Mouse (Mus musculus) right cerebral cortex, adult 2 months (tissue): Measurements from ENCODE around the gene Kalrn.

ENCODE experiments used
- DNase-seq, 2 experiments: peaks; one replicate each; pipeline ENCODE4 v3.0.0; 2021 to 2022; ENCODE audit warnings: low spot score in 2 of 2

Kalrn gene

DNA sequence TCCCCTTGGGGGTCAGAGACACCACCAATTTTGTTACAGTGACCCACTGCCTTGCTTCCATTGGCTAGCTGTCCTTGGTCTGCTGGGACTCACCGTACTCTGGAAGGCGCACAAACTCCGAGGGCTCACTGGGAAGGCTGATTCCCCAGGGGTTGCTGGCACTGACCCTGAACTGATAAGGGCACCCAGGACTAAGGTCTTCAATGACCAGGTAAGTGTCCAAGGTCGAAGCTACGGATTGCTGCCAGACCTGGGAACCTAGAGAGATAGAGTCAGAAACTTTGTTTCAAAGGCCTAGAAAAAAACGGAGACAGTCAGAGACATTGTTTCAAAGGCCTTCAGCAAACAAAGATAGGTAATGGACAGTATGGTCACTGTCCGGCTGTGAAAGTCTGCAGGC lies 586.3 kb downstream of the Kalrn start:
- DNase-seq: no peak

DNA sequence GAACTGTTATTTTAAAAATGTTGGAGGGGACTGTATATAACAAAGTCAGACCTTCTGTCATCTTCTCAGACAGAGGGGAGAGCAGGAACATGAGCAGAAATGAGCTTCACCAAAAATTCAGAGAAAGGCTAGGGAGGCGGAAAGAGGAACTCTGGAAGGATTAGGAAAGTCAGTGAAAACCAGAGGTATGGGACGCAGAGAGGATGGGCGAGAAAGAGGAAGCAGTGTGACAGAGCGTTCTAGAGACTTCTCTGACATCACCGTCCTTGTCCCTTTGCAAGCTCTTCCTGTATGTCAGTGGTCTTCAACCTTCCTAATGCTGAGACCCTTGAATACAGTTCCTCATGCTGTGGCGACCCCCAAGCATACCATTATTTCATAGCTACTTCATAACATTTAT lies 588.0 kb downstream of the Kalrn start:
- no peak for DNase-seq

DNA sequence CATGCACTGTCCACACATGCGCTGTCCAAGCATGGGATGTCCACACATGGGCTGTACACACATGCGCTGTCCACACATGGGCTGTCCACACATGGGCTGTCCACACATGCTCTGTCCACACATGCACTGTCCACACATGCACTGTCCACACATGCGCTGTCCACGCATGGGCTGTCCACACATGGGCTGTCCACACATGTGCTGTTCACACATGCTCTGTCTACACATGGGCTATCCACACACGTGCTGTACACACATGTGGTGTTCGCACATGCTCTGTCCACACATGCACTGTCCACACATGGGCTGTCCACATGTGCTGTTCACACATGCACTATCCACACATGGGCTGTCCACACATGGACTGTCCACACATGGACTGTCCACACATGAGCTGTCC lies 589.6 kb downstream of the Kalrn start:
- DNase-seq: no peak

DNA sequence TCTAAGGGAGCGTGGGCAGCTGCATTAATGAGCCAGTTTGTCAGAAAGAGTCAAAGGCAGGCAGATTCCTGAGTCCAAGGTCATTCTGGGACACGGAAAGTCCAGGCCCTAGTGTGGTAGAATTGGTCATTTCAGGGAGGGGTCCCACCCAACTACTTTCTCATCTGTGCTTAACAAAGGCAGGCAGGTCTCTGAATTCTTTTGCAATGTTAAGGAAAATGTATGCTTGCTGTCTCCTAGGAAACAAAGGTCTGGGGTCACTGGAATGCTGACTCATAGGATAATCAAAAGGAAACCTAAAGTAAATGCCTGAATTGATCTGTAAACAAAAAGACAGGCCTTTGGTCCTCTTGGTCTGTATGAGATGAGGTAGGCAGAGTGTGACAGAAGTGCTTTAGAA lies 593.5 kb downstream of the Kalrn start:
- DNase-seq: no peak

DNA sequence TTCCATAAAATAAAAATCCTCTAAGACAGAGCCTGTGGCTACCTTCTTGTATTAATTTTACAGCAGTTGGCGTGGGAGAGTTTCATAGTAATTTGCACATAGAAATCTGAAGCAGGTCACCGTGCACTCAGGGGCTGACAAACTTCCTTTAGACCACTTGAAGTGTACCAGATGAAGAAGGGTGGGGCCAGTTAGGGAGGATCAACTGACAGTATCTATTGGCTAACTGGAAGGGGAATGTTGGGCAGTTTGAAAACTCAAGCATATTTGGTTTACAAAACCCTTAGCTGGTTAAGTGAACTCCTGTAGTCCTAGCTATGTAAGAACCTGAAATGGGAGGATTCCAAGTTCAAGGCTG lies 606.1 kb downstream of the Kalrn start:
- DNase-seq: no peak

DNA sequence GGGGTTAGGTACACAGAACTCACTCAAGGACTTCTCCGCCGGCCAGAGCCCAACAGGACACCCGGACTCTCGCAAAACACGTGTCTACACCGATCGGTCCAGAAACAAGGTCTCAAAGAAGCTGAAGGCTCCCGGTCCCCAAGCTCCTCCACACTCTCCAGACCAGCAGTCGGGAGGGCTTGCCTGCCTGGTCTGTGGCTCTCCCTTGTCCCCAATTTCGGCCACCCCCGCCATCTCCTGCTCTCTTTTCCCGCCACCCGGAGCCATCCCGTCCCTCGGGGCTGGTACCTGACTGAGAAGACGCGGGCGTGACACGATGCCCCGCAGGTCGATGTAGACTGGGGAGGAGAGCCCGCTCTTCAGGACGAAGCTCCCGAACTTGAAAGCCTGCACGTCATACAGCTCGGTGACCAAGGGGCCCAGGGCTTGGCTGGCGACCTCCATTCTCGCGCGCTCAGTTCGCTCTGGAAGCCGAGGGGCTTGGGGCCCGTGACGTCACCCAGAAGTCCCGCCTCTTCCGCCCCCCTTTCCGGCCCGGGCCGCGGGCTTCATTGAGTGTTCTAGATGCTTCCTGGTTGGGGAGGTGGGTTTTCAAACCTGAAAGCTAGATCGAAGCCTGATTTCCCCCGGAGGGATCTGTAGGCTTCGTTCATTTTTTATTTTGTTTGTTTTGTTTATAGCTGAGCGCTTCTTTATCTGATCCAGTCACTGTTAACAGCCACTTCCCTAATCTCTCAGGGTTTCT lies 606.6 kb downstream of the Kalrn start, which contains the start of gene Umps:
Umps (minus strand) TSS at position 501 of the 745 bp plus-strand sequence.
- peak; percentile 80 to 88 for DNase-seq

DNA sequence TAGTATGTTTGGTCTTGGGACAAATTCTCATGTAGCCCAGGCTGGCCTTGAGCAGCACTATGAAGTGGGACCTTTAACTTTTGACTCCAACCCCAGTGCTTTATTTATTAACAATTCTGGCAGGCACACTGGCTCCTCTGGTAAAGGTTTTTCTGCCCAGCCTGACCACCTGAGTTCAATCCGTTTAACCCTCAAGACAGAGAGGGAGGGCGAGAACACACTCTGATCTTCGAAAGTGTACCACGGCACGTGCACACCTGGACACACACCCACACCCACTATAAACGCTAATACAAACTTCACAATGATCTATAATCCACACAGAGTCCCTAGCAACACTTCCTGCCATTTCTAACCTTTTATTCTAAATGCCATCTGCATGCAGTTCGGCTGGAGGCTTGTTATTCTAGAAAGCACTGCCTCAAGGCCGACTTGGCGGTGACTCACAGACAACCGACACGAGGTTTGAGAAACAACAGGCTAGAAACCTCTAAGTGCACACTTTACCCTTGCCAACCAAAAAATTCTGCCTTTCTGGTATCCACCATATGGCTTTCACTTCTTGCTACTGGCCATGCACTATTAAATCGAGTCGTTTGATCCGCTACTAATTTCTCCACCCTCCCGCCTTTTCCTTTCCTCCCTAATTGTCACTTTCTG lies 607.3 kb downstream of the Kalrn start:
- DNase-seq: peak; percentile 45 to 49

DNA sequence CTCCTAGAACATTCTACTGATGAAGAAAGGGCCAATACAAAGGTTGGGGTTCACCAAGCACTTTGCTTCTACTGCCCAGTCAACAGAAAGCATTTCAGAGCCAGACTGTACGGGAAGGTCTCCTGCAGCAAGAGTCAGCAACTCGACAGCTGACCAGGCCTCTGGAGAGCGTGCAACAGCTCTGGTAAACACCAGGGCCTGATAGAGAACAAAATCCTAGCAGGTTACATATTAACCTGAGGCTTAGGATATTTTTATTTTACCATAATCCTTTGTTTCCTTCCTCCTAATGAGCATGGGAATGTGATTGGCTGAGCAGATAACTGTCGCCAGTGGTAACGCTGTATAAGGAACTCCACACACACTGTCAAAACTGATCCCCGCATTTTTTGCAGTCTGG lies 609.8 kb downstream of the Kalrn start:
- DNase-seq: no peak

DNA sequence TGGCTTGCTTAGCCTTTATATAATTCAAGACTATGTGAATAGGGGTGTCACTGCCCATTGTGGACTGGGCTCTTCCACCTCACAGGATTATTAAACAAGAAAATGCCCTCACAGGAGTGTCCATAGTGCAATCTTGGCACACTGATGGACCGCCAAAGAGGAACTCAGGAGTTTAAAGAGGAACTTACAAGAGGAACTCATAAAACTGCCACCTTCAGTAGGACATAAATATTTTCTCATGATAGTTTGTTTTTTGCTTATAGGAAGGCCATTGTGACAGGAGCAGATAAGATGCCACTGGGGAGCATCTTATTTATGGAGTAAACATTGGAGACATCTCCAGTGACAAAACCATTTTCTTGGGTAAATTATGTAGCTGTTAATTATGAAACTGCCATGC lies 618.5 kb downstream of the Kalrn start:
- no peak for DNase-seq

DNA sequence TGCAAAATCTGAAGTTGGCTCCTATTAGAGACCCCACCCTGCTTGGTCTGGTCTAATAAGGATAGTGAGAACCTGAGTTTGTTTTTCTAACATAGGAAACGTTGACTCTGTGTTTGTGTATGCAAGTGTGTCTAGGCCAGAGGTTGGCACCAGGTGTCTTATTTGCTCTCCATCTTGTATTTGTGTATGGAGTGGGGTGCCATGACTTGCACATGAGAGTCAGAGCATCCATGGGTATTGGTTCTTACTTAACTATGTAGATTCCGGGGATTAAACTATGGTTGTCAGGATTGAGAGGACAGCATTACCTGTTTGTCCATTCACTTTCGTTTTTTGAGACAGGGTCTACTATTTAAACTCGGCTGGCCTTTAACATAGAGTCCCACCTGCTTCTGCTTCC lies 620.3 kb downstream of the Kalrn start:
- DNase-seq: no peak

DNA sequence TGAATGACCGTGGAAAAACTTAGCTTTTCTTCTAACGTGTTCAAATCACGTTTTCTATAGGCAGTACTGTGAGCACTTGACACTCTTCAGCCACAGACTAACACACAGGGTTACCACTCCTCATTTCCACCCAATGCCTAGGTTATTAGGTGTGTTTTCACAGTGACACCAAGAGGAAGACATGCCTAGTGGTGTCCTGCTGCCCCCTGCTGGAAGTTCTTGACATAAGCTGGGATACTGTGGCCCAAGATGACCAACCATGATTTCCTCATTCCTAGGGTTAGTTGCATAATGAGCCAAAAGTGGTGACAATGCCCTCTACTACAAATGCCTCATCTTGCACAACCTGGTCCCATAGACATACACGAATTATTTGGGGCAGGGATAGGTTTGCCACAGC lies 622.5 kb downstream of the Kalrn start:
- DNase-seq: peak; percentile 83 to 85

DNA sequence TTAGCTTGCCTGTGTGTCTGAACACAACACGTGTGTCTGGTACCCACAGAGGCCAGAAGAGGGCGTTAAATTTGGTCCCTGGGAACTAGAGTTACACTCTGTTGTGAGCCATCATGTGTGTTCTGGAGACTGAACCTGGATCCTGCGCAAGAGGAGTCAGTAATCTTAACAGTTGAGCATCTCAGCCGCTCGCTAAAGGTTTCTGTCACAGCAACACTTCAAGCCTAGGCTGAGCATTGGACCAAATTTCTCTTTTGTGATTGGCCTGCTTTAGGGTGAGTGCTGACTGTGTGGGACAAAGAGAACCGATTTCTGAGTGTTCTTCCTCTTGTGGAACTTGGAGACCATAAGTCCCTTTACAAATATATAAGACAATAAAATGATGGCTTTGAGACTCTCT lies 622.9 kb downstream of the Kalrn start:
- no peak for DNase-seq

DNA sequence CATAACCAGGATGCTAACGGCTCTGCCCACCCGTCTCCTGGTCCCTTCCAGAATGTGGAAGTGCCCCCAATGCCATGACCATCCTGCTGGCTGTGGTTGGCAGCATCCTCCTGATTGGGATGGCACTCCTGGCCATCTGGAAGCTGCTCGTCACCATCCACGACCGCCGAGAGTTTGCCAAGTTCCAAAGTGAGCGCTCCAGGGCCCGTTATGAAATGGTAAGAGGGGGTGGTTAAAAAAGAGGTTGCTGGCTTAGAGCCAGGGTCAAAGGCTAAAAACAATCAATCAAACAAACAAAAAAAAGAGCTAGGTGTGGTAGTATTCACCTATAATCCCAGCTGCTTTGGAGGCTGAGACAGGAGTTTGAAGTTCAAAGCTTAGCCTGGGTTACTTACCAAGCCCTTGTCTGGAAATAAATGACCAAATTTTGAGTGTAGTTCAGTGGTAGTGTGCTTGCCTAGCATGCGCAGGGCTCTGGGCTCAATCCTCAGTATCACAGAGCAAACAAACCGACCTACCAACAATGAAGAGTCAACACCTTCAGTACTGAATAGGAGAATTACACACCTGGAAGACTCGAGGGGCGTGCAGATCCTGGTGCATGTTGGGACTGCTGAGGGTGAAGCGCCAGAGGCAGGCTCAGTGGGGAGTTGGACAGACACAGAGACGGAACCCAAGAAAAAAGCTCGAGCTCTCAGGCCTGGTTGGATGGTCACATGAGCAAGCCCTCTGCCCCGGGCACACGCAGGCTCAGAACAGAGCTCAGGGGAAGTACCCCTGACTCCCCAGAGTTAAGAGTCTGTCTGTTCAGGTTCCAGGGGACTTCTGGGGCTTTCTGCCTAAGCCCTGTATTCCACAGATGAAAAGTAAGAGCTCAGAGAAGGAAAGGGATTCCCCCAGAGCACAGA lies 625.4 kb downstream of the Kalrn start:
- no peak for DNase-seq

DNA sequence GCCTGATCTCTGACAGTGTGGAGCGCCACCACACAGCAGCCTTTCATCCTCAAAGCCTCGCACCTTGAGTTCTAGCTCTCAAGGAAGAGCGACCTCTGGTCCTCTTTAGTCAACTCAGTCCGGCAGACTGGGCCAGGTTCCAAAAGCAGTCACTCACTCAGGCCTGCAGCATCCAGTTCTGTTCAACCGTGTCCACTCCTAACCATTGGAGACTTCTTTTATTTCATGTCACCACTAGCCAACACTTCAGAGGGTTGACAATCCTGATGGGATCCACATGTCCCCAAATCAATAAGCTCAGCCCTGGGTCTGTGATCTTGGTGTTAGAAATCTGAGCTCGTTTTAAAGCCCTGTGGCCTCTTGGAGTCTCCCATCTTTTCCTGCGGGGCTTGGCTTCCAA lies 627.3 kb downstream of the Kalrn start:
- DNase-seq: no peak

DNA sequence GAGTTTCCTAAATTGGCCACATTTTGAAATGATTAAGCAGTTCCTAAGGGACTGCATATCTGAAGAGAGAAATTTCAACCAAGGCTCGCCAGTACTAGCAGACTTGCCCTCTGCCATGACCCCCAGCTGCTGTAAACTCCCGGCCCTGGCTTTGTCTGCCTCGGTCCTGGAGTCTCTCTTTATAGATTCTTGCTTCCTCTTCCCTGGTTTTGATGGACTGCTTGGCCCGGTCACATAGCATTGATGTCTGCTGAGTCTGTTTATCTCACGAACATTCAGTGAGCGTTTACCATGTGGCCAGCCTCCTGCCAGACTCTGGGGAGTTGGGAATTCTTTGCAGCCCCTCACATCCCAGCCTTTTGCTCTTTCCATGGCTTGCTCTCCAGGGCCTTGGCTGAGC lies 628.6 kb downstream of the Kalrn start:
- no peak for DNase-seq

DNA sequence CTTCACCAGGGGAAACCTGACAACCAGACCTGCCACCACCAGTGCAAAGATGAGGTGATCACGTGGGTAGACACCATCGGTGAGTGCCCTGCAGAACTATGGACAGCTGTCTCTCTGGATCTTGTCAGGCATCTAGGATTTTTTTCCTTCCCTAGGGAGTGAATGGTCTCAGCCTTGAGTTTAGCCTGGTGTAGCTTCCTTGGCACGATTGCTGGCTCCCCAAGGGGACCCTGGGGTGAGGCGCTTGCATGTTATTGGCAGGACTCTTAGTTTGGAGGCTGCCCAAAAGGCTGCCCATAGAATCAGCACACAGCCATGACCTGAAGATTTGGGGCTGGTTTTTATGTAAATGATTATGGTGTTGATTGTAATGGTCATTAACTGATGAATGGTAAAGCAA lies 629.2 kb downstream of the Kalrn start:
- no peak for DNase-seq

DNA sequence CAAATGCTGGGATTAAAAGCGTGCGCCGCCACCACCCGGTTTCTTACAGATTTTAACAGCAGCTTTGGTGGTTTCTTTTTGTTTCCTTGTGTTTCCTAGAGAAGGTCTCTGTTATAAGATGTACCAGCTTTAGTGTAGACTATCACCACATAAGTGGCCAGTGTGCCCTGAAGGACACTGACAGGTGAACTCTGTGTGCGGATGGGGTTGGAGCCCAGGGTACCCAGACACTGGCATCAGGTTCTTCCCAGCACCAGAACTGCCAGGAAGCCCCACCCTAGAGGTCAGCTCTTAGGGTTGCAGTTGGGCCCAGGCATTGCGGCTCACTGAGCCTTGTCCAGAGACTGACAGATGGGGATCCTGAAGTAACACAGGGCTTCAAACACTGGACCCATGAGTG lies 629.9 kb downstream of the Kalrn start:
- DNase-seq: no peak

DNA sequence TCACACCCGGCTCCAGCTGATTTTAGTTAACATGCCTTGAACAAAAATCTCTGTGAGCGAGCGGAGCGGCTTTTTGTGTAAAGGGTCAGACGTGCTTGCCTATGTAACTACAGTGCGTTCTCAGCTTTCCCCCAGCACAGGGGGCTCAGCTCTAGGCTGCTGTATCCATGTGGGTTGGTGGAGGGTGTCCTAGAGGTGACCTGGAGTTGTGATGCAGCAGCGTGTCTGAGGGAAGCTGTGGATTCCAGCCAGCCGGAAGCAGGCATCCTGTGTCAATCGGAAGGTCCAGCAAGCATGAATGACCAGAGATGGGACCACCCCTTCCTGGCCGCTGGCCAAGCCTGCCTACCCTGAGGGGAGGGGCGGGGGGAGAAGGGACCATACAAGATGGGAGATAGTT lies 631.0 kb downstream of the Kalrn start:
- no peak for DNase-seq

DNA sequence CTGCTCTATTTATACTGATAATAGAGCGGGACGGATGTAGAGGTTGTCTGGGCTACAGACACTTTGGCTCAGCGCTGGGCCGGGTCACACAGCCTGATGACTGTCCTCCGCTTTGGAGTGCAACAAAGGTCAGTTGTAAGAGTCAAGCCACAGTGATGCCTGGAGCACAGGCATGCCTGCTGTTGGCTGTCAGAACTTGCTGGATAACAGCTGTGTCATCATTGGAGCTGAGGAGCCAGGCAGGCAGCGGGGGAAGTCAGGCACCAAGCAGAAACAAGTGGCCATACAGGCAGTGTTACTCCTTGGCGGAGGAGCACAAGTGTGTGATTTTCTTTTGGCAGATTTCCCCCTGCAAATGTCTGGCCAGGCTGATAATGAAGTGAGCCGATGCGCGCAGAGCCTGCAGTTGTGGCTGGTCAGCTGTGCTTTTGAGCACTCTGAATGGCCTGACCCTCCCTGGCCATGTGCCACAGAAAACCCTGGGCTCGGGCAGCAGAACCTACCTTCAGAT lies 632.0 kb downstream of the Kalrn start:
- peak; percentile 27 to 31 for DNase-seq

DNA sequence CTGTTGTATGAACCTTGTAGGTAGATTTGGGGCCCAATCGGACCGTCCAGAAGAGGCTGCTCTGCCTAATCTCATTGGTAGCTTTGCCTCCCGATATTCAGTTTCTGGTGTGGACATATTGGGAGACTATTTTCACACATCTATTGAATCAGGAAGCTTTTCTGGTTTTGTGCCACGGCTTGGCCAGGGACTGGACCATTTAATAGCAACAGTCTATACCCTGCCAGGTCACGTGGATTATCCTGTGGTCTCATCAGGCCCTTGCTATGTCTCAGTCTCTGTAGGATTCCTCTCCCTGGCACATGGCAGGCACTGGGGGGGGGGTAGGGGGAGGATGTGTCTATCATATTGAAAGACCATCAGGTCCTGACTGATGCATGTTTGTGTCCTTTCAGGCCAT lies 633.2 kb downstream of the Kalrn start:
- DNase-seq: no peak

DNA sequence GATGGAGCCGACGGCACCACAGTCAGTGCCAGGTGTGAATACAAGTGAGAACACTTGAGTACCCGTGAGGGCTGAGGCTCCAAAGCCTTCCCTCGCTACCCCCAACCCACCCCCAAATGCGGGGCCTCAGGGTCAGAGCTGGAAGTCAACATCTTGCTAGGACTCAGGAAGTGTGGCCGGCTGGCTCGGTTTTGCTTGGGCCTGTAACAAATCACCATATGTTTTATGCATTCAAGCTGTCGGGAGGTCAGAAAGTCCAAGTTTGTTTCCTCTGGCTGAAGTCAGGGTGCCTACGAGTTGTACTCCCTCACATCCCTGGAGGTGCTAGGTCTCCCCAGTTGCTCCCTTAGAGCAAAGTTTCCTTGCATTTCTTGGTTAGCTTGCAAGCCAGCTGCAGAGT lies 633.7 kb downstream of the Kalrn start:
- DNase-seq: no peak

DNA sequence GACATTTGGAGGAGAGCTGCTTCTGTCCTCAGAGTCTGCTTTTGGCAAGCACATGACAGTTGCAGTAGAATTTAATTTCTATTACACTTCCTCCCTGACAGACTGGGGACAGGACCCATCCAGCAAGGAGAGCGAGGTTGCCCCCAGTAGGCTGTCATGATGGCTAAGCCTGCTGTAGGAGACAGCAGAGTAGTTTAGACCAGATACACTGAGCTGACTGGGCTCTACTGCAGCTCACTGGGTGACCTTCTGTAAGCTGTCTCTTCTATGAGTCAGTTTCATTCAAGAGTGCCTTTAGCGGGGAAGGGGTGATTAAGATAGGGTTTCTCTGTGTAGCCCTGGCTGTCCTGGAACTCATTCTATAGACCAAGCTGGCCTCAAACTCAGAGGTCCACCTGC lies 634.2 kb downstream of the Kalrn start:
- DNase-seq: no peak
